Mouse (Mus musculus) MEL (cell line): ENCODE measurements around the gene Tle1. TPM values are rescaled to one million over a fixed set of nuclear protein-coding genes. Genes with fewer than 3 reads are reported as not detected.

ENCODE experiments used
- DNase-seq: peaks from one replicate; pipeline ENCODE4 v3.0.0; 2011; ENCODE audit warnings: low read depth, low spot score
- H3K27ac ChIP-seq: 2 replicates; pipeline ENCODE4 v1.5.1; 2012; ENCODE audit warnings: low read depth, mild to moderate bottlenecking, control low read depth, low read length, moderate library complexity; ENCODE audit not compliant: control insufficient read depth
- H3K27me3 ChIP-seq, 2 experiments: fragments of 150-350 bp in 1 of 2; sonication (generic) in 1 of 2; 2 replicates each; pipeline ENCODE4 v1.6.1; 2012; ENCODE audit warnings: low read length in 2 of 2, mild to moderate bottlenecking in 2 of 2, improper control_type of control experiment in 1 of 2, moderate library complexity in 1 of 2; ENCODE audit not compliant: insufficient read depth in 2 of 2, control insufficient read depth in 1 of 2
- H3K36me3 ChIP-seq, 2 experiments: 2 replicates each; pipeline ENCODE4 v1.6.1; 2012 to 2014; ENCODE audit warnings: low read length in 2 of 2, improper control_type of control experiment in 1 of 2, inconsistent platforms in 1 of 2, mild to moderate bottlenecking in 1 of 2; ENCODE audit not compliant: insufficient read depth in 2 of 2, control insufficient read depth in 1 of 2
- H3K4me1 ChIP-seq, 2 experiments: fragments of 150-350 bp in 1 of 2; sonication (generic) in 1 of 2; 2 replicates each; pipeline ENCODE4 v1.6.1; 2012; ENCODE audit warnings: low read length in 2 of 2, improper control_type of control experiment in 1 of 2, mild to moderate bottlenecking in 1 of 2; ENCODE audit not compliant: insufficient read depth in 2 of 2, control insufficient read depth in 1 of 2
- H3K4me3 ChIP-seq, 2 experiments: fragments of 150-350 bp in 1 of 2; sonication (generic) in 1 of 2; 2 replicates each; pipeline ENCODE4 v1.5.1; 2012; ENCODE audit warnings: low read depth in 2 of 2, low read length in 2 of 2, mild to moderate bottlenecking in 2 of 2, moderate library complexity in 2 of 2, control low read depth in 1 of 2, improper control_type of control experiment in 1 of 2; ENCODE audit not compliant: control insufficient read depth in 1 of 2, insufficient read depth in 1 of 2
- H3K79me2 ChIP-seq: 2 replicates; pipeline ENCODE4 v1.6.1; 2012; ENCODE audit warnings: mild to moderate bottlenecking, low read length, moderate library complexity; ENCODE audit not compliant: control insufficient read depth, poor library complexity, insufficient read depth
- H3K9ac ChIP-seq: 2 replicates; pipeline ENCODE4 v1.6.1; 2012; ENCODE audit warnings: low read depth, mild to moderate bottlenecking, control low read depth, low read length, moderate library complexity; ENCODE audit not compliant: control insufficient read depth, poor library complexity, severe bottlenecking
- H3K9me3 ChIP-seq: fragments of 150-350 bp; sonication (generic); replicated peaks from 2 replicates; pipeline ENCODE4 v1.6.1; 2012; ENCODE audit warnings: mild to moderate bottlenecking, low read length, improper control_type of control experiment, moderate library complexity; ENCODE audit not compliant: insufficient read depth
- CHD1 ChIP-seq: IDR thresholded peaks from 2 replicates; pipeline ENCODE4 v1.6.1; 2012; ENCODE audit warnings: low read depth, mild to moderate bottlenecking, inconsistent platforms, low read length, improper control_type of control experiment
- CTCF ChIP-seq, 3 experiments: IDR thresholded peaks in 2 of 3; conservative IDR thresholded peaks in 1 of 3; 2 replicates each; pipeline ENCODE4 v1.5.1; 2011 to 2012; ENCODE audit warnings: low read length in 3 of 3, low read depth in 2 of 3, mild to moderate bottlenecking in 2 of 3, improper control_type of control experiment in 1 of 3, inconsistent platforms in 1 of 3, mixed read lengths in 1 of 3, moderate library complexity in 1 of 3; ENCODE audit not compliant: control insufficient read depth in 1 of 3, insufficient read depth in 1 of 3, poor library complexity in 1 of 3, severe bottlenecking in 1 of 3
- E2F4 ChIP-seq: IDR thresholded peaks from 2 replicates; pipeline ENCODE4 v1.6.1; 2011; ENCODE audit warnings: low read depth, low read length, improper control_type of control experiment, borderline replicate concordance
- EP300 ChIP-seq, 2 experiments: IDR thresholded peaks; 2 replicates each; pipeline ENCODE4 v1.6.1; 2011; ENCODE audit warnings: improper control_type of control experiment in 2 of 2, low read length in 2 of 2, low read depth in 1 of 2, mild to moderate bottlenecking in 1 of 2
- GABPA ChIP-seq: IDR thresholded peaks from 2 replicates; pipeline ENCODE4 v1.6.1; 2012; ENCODE audit warnings: low read depth, mild to moderate bottlenecking, inconsistent platforms, low read length, improper control_type of control experiment, moderate library complexity
- GATA1 ChIP-seq: IDR thresholded peaks from 2 replicates; pipeline ENCODE4 v1.6.1; 2011; ENCODE audit warnings: low read depth, low read length, improper control_type of control experiment
- KAT2A ChIP-seq: conservative IDR thresholded peaks from 2 replicates; pipeline ENCODE4 v1.6.1; 2012; ENCODE audit warnings: low read depth, low read length, improper control_type of control experiment, inconsistent platforms
- MAZ ChIP-seq: IDR thresholded peaks from 2 replicates; pipeline ENCODE4 v1.6.1; 2012; ENCODE audit warnings: low read depth, mild to moderate bottlenecking, inconsistent platforms, low read length, improper control_type of control experiment
- MEF2A ChIP-seq: IDR thresholded peaks from 2 replicates; pipeline ENCODE4 v1.6.1; 2014; ENCODE audit warnings: low read depth, mild to moderate bottlenecking, inconsistent platforms, low read length, improper control_type of control experiment; ENCODE audit not compliant: poor library complexity, insufficient replicate concordance, severe bottlenecking; ENCODE audit errors: extremely low read depth
- MYB ChIP-seq: IDR thresholded peaks from 2 replicates; pipeline ENCODE4 v1.6.1; 2011; ENCODE audit warnings: mild to moderate bottlenecking, low read depth, low read length, improper control_type of control experiment
- MYC ChIP-seq: IDR thresholded peaks from 2 replicates; pipeline ENCODE4 v1.6.1; 2011; ENCODE audit warnings: low read depth, mild to moderate bottlenecking, low read length, improper control_type of control experiment, moderate library complexity
- NELFE ChIP-seq: IDR thresholded peaks from 2 replicates; pipeline ENCODE4 v1.6.1; 2011; ENCODE audit warnings: low read depth, low read length, improper control_type of control experiment
- NRF1 ChIP-seq: IDR thresholded peaks from 2 replicates; pipeline ENCODE4 v1.6.1; 2014; ENCODE audit warnings: low read depth, mild to moderate bottlenecking, inconsistent platforms, low read length, improper control_type of control experiment, moderate library complexity; ENCODE audit not compliant: poor library complexity, insufficient read depth, severe bottlenecking
- POLR2AphosphoS2 ChIP-seq: IDR thresholded peaks from 2 replicates; pipeline ENCODE4 v1.6.1; 2011; ENCODE audit warnings: low read length, improper control_type of control experiment
- POLR2AphosphoS5 ChIP-seq: IDR thresholded peaks from 2 replicates; pipeline ENCODE4 v1.6.1; 2012; ENCODE audit warnings: low read depth, borderline replicate concordance, mild to moderate bottlenecking, inconsistent platforms, low read length, moderate library complexity, mixed read lengths
- SIN3A ChIP-seq: IDR thresholded peaks from 2 replicates; pipeline ENCODE4 v1.6.1; 2012; ENCODE audit warnings: low read length, improper control_type of control experiment, inconsistent platforms
- SMC3 ChIP-seq: IDR thresholded peaks from 2 replicates; pipeline ENCODE4 v1.6.1; 2011; ENCODE audit warnings: low read depth, low read length, improper control_type of control experiment
- TAL1 ChIP-seq: IDR thresholded peaks from 2 replicates; pipeline ENCODE4 v1.6.1; 2012; ENCODE audit warnings: mild to moderate bottlenecking, inconsistent platforms, low read length, moderate library complexity, mixed read lengths
- TBP ChIP-seq: IDR thresholded peaks from 2 replicates; pipeline ENCODE4 v1.8.0; 2011; ENCODE audit warnings: low read depth, low read length, improper control_type of control experiment
- TCF12 ChIP-seq: IDR thresholded peaks from 2 replicates; pipeline ENCODE4 v1.6.1; 2014; ENCODE audit warnings: low read depth, mild to moderate bottlenecking, inconsistent platforms, low read length, improper control_type of control experiment, moderate library complexity
- USF1 ChIP-seq: IDR thresholded peaks from 2 replicates; pipeline ENCODE4 v1.6.1; 2014; ENCODE audit warnings: low read depth, mild to moderate bottlenecking, inconsistent platforms, low read length, improper control_type of control experiment, moderate library complexity
- USF2 ChIP-seq, 2 experiments: IDR thresholded peaks; 2 replicates each; pipeline ENCODE4 v1.6.1; 2011 to 2012; ENCODE audit warnings: improper control_type of control experiment in 2 of 2, low read length in 2 of 2, borderline replicate concordance in 1 of 2, inconsistent platforms in 1 of 2, low read depth in 1 of 2, mild to moderate bottlenecking in 1 of 2; ENCODE audit not compliant: insufficient read depth in 1 of 2
- ZC3H11A ChIP-seq: IDR thresholded peaks from 2 replicates; pipeline ENCODE4 v1.6.1; 2012; ENCODE audit warnings: low read depth, mild to moderate bottlenecking, inconsistent platforms, low read length, improper control_type of control experiment
- ZMIZ1 ChIP-seq: IDR thresholded peaks from 2 replicates; pipeline ENCODE4 v1.6.1; 2012; ENCODE audit warnings: low read depth, mild to moderate bottlenecking, inconsistent platforms, low read length, improper control_type of control experiment, moderate library complexity
- ZNF384 ChIP-seq: IDR thresholded peaks from 2 replicates; pipeline ENCODE4 v1.6.1; 2012; ENCODE audit warnings: low read depth, mild to moderate bottlenecking, inconsistent platforms, low read length, improper control_type of control experiment
- polyA plus RNA-seq, 2 experiments: library from polyadenylated mRNA; stranded (reverse) in 1 of 2; unstranded in 1 of 2; fragments of >175 nt in 1 of 2; fragments of >200 nt in 1 of 2; gene quantifications; 2 replicates each; pipeline versions ENCODE4 v1.2.1 to v1.2.4; 2012; ENCODE audit warnings: low replicate concordance in 2 of 2, low read depth in 1 of 2; ENCODE audit not compliant: insufficient read length in 2 of 2, insufficient read depth in 1 of 2, missing spikeins in 1 of 2
- total RNA-seq: library from RNA; depleted of rRNA; stranded (reverse); fragments of 300-350 nt; gene quantifications from 2 replicates; pipeline ENCODE4 v1.2.3, GENCODE M21; 2012

The Tle1 gene
- total and polyA plus RNA-seq, 3 experiments, result 21.1 to 22.5 TPM; not detected in 1

DNA sequence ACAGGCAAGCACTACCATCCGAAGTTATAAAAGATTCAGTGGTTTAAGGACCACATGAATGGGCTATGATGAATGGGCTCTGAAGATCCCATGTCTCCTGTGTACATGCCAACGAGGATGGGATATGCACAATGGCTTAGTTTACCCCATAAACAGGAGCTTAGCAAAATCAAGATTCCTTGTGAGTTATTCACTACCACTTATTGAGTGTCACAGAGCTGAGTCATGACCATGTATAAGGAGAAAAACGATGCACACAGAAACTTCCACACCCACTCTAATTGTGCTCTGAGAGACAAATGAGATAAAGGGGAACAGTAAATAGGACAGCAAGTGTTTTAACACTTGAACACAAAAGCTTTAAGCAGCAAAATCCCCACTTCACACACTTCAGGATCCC lies 60.0 kb downstream of the Tle1 start:
- H3K4me3 ChIP-seq, result no peak overlapping the region
- H3K9ac ChIP-seq, result no peak overlapping the region
- no peaks in the 10 kb centered on the region; a peak in 1 of 4 replicates for H3K36me3 ChIP-seq
- H3K27me3 ChIP-seq, result no peaks in the 10 kb centered on the region
- TF ChIP-seq EP300 (IDR thresholded peaks at IDR 0.05; ENCODE audit: low read depth in 1 of 2, low read length in 2 of 2) (no peak), MAZ (no peak), USF2 (IDR thresholded peaks at IDR 0.05; ENCODE audit: borderline replicate concordance in 1 of 2, insufficient read depth in 1 of 2, low read depth in 1 of 2, low read length in 2 of 2) (no peak), ZNF384 (no peak), GABPA (no peak), POLR2AphosphoS5 (no peak), POLR2AphosphoS2 (no peak), CHD1 (no peak), ZC3H11A (no peak), MYC (no peak), NELFE (no peak), GATA1 (no peak), ZMIZ1 (no peak), CTCF (IDR thresholded peaks at IDR 0.05 in 2 of 3, conservative IDR thresholded peaks at IDR 0.05 in 1 of 3; ENCODE audit: control insufficient read depth in 1 of 3, insufficient read depth in 1 of 3, low read depth in 2 of 3, low read length in 3 of 3, poor library complexity in 1 of 3, severe bottlenecking in 1 of 3) (no peak), SMC3 (no peak), TBP (no peak), USF1 (no peak), TAL1 (no peak), NRF1 (no peak), TCF12 (no peak)
- H3K9me3 ChIP-seq, result no peaks in the 10 kb centered on the region
- H3K79me2 ChIP-seq, result no peaks in the 10 kb centered on the region
- no peak for DNase-seq
- no peaks in the 10 kb centered on the region for H3K4me1 ChIP-seq
- H3K27ac ChIP-seq, result no peak overlapping the region

DNA sequence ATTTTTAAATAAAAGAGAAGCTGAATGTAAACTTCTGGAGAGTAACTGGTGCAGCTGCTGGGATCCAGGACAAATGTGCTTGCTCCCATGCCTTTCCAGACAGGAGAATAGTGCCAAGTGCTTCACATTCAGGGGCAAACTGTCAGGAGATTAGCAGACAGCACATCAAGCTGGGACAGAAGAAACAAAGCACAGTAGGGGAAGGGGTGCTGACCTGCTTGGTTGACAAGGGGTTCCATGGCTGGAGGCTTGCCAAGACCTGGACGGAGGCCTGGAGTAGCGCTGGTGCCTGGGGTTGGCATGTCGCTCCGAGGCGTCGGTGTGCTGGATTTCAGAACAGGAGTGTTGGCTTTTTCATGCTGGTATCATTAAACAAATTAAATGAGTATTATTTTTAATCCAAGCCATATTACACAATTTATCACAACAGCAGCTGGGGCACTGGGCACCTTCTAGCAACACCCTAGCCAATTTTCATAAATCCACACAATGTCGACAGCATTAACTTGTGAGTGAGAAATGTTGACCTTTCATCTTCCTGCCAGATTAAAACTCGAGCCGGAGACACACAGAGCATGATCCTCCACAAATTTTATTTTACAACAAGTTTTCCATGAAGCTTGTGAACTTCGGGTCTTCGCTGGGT lies 61.1 kb downstream of the Tle1 start:
- H3K79me2 ChIP-seq, result no peaks in the 10 kb centered on the region
- no peaks in the 10 kb centered on the region; a peak in 1 of 4 replicates for H3K36me3 ChIP-seq
- DNase-seq, result no peak
- no peaks in the 10 kb centered on the region for H3K9me3 ChIP-seq
- H3K4me3 ChIP-seq, result no peak overlapping the region
- H3K9ac ChIP-seq, result no peak overlapping the region
- TF ChIP-seq MEF2A (no peak), MYB (no peak), SIN3A (no peak), USF1 (no peak), KAT2A (no peak), E2F4 (no peak), GABPA (no peak), CHD1 (no peak), ZMIZ1 (no peak)
- TF ChIP-seq, all 39 proteins: peak for 0
- Histone ChIP-seq H3K27me3 (no peaks in the 10 kb centered on the region), H3K27ac (no peak overlapping the region), H3K4me1 (no peaks in the 10 kb centered on the region)
